Mouse (Mus musculus): ENCODE results near the gene Ddx17. TPM values are rescaled to one million over a fixed set of nuclear protein-coding genes. Genes with fewer than 3 reads are reported as not detected.

Gene Ddx17
- polyA plus RNA-seq (2016; fragmentation: Nextera tagmentation; extraction: Ambion mirVana): 44.9 and 51.4 TPM in 2 replicates

GRCm38 (mm10) chr15:79546410-79547288 lies at the start of gene Ddx17:
Gene Ddx17, minus strand, starts transcription at chr15:79546741.
- H3K4me3 ChIP-seq: peak within 1 kb of the TSS; percentile 87
- H3K27ac ChIP-seq: peak within 1 kb of the TSS; percentile 99
- H3K27me3 ChIP-seq (ENCODE audit: low read depth, poor library complexity, severe bottlenecking): 0 out of 2 replicates have a peak, but pooled peaks cover 3% of the 10 kb centered on the region
- peaks cover 22% of the 10 kb centered on the region for H3K4me1 ChIP-seq
- DNase-seq (ENCODE audit: low spot score): peak; percentile 100
- peaks cover 34% of the 10 kb centered on the region for H3K36me3 ChIP-seq
- H3K9me3 ChIP-seq (replicated peaks): no peaks in the 10 kb centered on the region
- WGBS: 2% methylated on average over 84 of the region's 84 CpGs

GRCm38 (mm10) chr15:79581581-79581980 lies 35.0 kb upstream of the Ddx17 start:
- no peaks in the 10 kb centered on the region for H3K27me3 ChIP-seq (ENCODE audit: low read depth, poor library complexity, severe bottlenecking)
- H3K9me3 ChIP-seq (replicated peaks): no peaks in the 10 kb centered on the region
- no peaks in the 10 kb centered on the region for H3K36me3 ChIP-seq
- 85% methylated on average over 1 of the region's 1 CpGs for WGBS
- H3K4me1 ChIP-seq: no peaks in the 10 kb centered on the region
- H3K27ac ChIP-seq: no peak overlapping the region
- DNase-seq (ENCODE audit: low spot score): no peak
- H3K4me3 ChIP-seq: no peak overlapping the region

DNA sequence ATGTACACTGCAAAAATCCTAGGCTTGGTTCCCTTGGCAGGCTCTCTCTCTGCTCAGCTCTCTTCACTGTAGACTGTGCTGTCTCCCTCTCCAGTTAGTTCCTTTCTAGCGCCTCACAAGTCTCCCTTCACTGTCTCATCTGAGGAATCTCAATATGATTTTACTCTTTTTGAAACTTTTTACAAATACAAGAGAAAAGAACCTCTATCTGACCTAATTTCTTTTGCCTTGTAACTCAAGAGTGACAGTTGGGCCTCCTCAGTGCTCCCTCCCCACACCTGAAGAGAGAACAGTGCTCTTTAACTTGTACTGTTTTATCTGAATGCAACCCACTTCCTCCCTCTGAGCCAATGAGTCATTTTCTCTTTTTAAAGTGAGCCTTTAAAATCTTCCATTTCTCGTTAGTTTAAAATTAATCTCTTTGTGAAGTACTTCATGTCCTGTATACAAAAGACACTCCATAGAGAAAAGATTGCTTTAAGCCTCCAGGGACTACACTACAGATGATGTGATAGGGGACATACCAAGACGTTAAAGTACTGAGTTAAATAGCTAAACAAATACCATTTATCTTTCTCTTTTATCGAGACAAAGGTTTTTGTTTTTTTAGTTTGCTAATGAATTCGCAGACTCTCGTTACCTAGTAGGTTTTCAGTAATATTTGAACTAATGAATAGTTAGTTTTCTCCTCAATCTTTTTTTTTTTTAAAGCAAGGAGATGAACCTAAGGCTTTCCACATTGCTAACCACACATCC lies 31.3 kb upstream of the Ddx17 start:
- 82% methylated on average over 6 of the region's 6 CpGs for WGBS
- no peak for DNase-seq (ENCODE audit: low spot score)
- Histone ChIP-seq H3K4me3 (no peak overlapping the region), H3K27ac (no peak overlapping the region), H3K9me3 (replicated peaks) (no peaks in the 10 kb centered on the region), H3K27me3 (ENCODE audit: low read depth, poor library complexity, severe bottlenecking) (no peaks in the 10 kb centered on the region), H3K36me3 (no peaks in the 10 kb centered on the region), H3K4me1 (no peaks in the 10 kb centered on the region)

DNA sequence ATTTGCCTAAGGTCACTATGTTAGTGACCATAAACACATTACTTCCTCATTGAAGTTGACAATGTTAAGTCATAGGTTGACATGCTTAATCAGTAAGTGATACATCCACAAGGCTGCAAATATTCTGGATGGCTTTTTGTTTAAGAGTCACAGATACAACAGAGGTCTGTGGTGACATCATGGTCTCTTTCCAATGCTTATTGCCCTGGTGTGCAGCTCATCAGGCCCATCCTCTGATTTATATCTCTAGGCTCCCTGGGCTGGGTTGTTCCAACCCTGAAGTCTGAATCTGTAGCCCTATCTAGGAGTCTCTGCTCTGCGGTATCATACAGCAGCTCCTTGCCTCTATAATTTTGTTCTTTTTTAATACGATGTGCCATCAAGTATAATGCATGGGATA lies 30.4 kb upstream of the Ddx17 start:
- H3K4me3 ChIP-seq: no peak overlapping the region
- 91% methylated on average over 2 of the region's 2 CpGs for WGBS
- DNase-seq (ENCODE audit: low spot score): no peak
- H3K36me3 ChIP-seq: no peaks in the 10 kb centered on the region
- H3K9me3 ChIP-seq (replicated peaks): no peaks in the 10 kb centered on the region
- H3K27ac ChIP-seq: no peak overlapping the region
- no peaks in the 10 kb centered on the region for H3K4me1 ChIP-seq
- no peaks in the 10 kb centered on the region for H3K27me3 ChIP-seq (ENCODE audit: low read depth, poor library complexity, severe bottlenecking)

- WGBS: 60% methylated on average over 1 of the region's 1 CpGs
- no peaks in the 10 kb centered on the region for H3K27me3 ChIP-seq (ENCODE audit: low read depth, poor library complexity, severe bottlenecking)
- H3K9me3 ChIP-seq (replicated peaks): no peaks in the 10 kb centered on the region
These were observed 29.1 kb upstream of the Ddx17 start for GRCm38 (mm10) chr15:79575543-79576222.

DNA sequence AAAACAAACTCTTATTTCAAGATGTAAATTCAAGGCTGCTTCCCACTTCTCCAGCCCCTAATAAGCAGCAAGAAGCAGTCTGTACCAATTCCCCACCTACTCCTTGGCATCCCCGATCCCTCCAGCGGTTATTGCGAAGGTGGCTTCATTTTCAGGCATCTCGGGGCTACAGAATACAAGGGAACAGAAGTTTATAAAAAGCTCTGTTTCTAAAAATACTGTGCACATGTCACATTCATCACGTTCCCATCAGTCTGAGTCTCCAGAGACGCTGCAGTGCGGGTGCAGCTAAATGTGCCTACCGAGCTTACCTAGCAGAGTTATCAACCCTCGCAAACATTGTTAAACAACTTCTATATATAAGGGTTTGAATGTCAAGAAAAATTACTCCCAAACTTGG lies 15.9 kb upstream of the Ddx17 start:
- 91% methylated on average over 9 of the region's 9 CpGs for WGBS
- DNase-seq (ENCODE audit: low spot score): no peak
- Histone ChIP-seq H3K27me3 (ENCODE audit: low read depth, poor library complexity, severe bottlenecking) (no peaks in the 10 kb centered on the region), H3K4me1 (no peaks in the 10 kb centered on the region), H3K36me3 (no peaks in the 10 kb centered on the region), H3K9me3 (replicated peaks) (no peaks in the 10 kb centered on the region), H3K27ac (no peak overlapping the region), H3K4me3 (no peak overlapping the region)

More at GRCm38 (mm10) chr15:79575543-79576222, 29.1 kb upstream of the Ddx17 start:
- no peak overlapping the region for H3K27ac ChIP-seq
- no peak for DNase-seq (ENCODE audit: low spot score)
- H3K36me3 ChIP-seq: no peaks in the 10 kb centered on the region
- H3K4me1 ChIP-seq: no peaks in the 10 kb centered on the region
- H3K4me3 ChIP-seq: no peak overlapping the region

DNA sequence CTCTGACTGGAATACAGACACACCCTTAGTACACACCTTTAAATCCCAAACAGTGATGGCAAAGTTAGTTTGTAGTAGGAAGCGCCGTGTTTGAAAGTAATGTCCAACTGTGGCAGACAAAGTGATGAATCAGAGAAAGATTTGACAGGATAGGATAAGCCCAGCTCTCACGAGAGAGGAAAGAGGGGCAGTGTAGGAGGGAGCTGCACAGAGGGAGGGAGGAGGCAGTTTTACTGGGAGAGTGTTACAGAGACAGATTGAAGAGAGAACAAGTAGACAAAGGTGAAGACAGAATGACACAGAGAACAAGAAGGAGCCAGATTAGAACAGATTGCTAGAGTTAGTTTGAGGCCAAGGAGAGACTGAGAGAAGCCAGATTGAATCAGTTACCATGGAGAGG lies 13.1 kb upstream of the Ddx17 start:
- Histone ChIP-seq H3K4me3 (no peak overlapping the region), H3K36me3 (no peaks in the 10 kb centered on the region), H3K9me3 (replicated peaks) (no peaks in the 10 kb centered on the region), H3K27ac (no peak overlapping the region), H3K4me1 (no peaks in the 10 kb centered on the region), H3K27me3 (ENCODE audit: low read depth, poor library complexity, severe bottlenecking) (no peaks in the 10 kb centered on the region)
- 75% methylated on average over 3 of the region's 3 CpGs for WGBS
- DNase-seq (ENCODE audit: low spot score): no peak

DNA sequence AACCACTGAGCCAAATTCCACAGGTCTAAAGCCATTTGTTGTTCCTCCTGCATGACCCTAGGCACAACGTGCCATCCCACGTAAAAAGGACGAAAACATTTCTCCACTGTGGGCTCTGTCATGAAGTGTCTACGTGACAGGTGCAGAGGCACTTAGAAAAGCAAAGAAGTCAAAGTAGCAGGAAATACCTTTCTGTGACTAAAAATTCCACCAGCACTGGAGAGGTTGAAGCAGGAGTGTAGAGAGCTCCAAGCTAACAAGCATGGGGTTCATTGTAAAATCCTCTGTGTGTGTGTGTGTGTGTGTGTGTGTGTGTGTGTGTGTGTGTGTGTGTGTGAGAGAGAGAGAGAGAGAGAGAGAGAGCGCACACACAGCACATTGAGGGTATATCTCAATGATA lies 6.0 kb upstream of the Ddx17 start:
- Histone ChIP-seq H3K4me3 (no peak overlapping the region), H3K27me3 (ENCODE audit: low read depth, poor library complexity, severe bottlenecking) (0 out of 2 replicates have a peak, but pooled peaks cover 3% of the 10 kb centered on the region), H3K27ac (no peak overlapping the region), H3K4me1 (no peaks in the 10 kb centered on the region), H3K9me3 (replicated peaks) (no peaks in the 10 kb centered on the region), H3K36me3 (no peaks in the 10 kb centered on the region)
- DNase-seq (ENCODE audit: low spot score): no peak
- 83% methylated on average over 5 of the region's 5 CpGs for WGBS

DNA sequence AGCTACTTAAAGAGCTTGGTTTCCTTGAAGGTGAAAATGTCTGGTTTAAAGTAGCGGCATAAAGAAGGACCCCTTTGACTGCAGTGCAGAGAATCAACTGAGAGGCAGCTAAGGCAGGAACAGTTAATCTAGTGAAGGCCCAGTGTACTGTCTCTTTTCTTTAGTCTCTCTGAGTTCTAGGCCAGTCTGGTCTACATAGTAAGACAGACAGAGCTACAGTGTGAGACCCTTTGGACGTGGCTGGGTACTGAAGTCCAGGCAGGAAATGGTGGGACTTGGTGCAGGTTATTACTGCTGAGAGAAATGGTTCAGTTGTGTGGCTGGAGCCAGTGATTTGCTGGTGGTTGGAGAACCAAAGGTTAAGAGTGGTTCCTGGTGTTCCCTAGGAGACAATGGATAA lies 1.7 kb upstream of the Ddx17 start:
- Histone ChIP-seq H3K36me3 (peaks cover 19% of the 10 kb centered on the region), H3K27me3 (ENCODE audit: low read depth, poor library complexity, severe bottlenecking) (0 out of 2 replicates have a peak, but pooled peaks cover 3% of the 10 kb centered on the region), H3K27ac (no peak overlapping the region), H3K9me3 (replicated peaks) (no peaks in the 10 kb centered on the region), H3K4me1 (peaks cover 22% of the 10 kb centered on the region), H3K4me3 (no peak overlapping the region)
- no peak for DNase-seq (ENCODE audit: low spot score)
- WGBS: 94% methylated on average over 2 of the region's 2 CpGs

DNA sequence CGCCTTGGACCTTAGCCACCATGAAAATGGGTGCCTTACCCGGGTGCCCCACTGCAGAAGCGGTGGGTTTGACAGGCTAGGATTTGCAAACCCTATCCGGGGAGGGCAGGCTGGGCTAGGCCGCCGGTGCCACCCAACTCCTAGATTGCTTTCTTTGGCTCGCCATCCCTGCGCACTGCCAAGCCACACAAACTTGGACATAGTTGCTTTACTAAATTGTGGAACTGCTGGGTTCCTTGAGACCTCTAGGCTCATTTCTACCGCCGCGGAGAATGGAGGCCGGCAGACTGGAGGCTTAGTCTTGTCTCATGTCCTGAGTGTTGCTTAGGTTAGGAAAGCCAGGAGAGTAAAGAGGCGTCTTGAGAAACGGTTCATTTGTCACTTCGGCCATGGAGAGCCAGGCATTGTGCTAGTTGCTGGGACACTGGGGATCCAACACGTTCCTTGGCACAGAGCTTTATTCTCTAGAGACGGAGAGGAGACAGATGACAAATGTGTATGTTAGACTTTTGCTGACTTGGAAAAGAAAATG lies 814 bp upstream of the Ddx17 start:
- Histone ChIP-seq H3K27ac (peak overlapping the region; percentile 99), H3K27me3 (ENCODE audit: low read depth, poor library complexity, severe bottlenecking) (0 out of 2 replicates have a peak, but pooled peaks cover 3% of the 10 kb centered on the region), H3K4me1 (peaks cover 22% of the 10 kb centered on the region), H3K36me3 (peaks cover 27% of the 10 kb centered on the region), H3K9me3 (replicated peaks) (no peaks in the 10 kb centered on the region), H3K4me3 (peak overlapping the region; percentile 87)
- DNase-seq (ENCODE audit: low spot score): peak; percentile 44
- 79% methylated on average over 17 of the region's 17 CpGs for WGBS

DNA sequence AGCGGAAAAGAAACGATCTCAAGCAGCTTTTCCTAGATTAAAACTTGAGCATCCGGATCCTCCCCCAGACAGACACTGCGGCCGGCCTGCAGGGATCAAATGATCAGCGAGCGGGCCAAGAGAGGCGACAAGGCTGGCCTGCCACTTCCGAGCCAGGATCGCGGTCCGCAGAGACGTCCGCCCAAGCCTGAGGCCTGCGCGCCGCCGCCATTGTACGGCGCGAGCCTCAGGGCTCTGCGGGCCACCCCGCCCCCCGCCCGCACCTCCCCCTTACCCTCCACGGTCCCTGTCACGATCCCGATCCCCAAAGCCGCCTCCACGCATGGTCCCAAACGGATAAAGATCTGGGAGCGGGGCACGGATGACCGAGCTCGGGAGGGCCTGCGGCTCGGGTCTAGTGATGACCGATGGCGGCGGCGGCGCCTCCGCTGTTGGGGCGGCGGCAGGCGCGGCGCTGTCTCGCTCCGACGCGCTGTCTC lies 581 bp downstream of the Ddx17 start:
- DNase-seq (ENCODE audit: low spot score): no peak
- Histone ChIP-seq H3K27me3 (ENCODE audit: low read depth, poor library complexity, severe bottlenecking) (0 out of 2 replicates have a peak, but pooled peaks cover 3% of the 10 kb centered on the region), H3K4me3 (peak overlapping the region; percentile 87), H3K36me3 (peaks cover 41% of the 10 kb centered on the region), H3K27ac (peak overlapping the region; percentile 99), H3K4me1 (peaks cover 22% of the 10 kb centered on the region), H3K9me3 (replicated peaks) (no peaks in the 10 kb centered on the region)
- WGBS: under 1% methylated on average over 52 of the region's 52 CpGs

- WGBS: 5% methylated on average over 3 of the region's 3 CpGs
- Histone ChIP-seq H3K27ac (peak overlapping the region; percentile 99), H3K27me3 (ENCODE audit: low read depth, poor library complexity, severe bottlenecking) (0 out of 2 replicates have a peak, but pooled peaks cover 3% of the 10 kb centered on the region), H3K9me3 (replicated peaks) (no peaks in the 10 kb centered on the region), H3K4me1 (peaks cover 22% of the 10 kb centered on the region), H3K4me3 (peak overlapping the region; percentile 87), H3K36me3 (peaks cover 46% of the 10 kb centered on the region)
- no peak for DNase-seq (ENCODE audit: low spot score)
These were observed 1.0 kb downstream of the Ddx17 start for GRCm38 (mm10) chr15:79545496-79545895.

Measured in limb, embryonic 10.5 days (tissue).